Mouse (Mus musculus) adrenal gland, postnatal 4 days (tissue): ENCODE measurements at regions not wholly inside any gene's neighbourhood (a gene's known extent, or its start where the extent isn't known, plus 50 kb on each side); places are given as distances from the start of the nearest gene placed in this dataset.

ENCODE experiments used
- DNase-seq, 2 experiments: peaks; one replicate each; pipeline ENCODE4 v3.0.0; 2021 to 2022; ENCODE audit warnings: low spot score in 2 of 2, mixed read lengths in 2 of 2

DNA sequence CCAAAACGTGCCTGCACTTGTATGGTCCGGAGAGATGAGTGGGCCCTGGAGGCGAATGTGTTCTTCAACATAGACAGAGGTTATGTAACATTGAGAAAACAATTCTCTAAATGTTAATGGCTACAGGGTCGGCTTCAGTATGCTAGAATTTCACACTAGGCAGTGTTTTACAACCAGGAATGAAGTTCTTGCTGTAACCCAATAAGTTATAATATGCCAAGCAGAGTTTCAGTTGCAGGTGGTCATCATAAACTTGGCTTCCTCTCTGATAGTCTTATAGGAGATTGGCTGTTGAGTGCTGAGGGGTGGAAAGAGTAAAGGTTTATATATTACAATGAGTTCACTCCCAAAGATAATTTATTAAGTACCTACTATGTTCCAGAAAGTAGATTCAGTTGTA lies 64.8 kb upstream of the Cenpw start:
- DNase-seq, result no peak

DNA sequence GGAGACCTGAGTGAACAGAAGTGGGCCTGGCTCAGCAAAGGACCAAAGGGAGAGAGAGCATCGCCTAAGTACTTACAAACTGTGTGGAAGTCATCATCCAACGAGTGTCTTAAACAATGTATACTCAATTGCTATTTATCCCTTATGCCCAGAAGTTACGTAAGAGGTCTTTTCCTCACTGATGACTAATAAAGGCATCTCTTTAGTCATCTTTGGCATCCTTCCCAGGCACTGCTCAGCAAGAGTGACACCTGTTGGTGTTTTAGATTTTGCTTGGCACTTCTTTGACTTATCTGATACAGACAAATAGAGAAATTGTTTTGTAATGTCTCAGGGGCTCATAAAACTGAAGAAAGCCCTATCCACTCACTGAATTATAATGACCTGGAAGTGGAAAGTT lies 59.4 kb upstream of the Cenpw start:
- no peak for DNase-seq

DNA sequence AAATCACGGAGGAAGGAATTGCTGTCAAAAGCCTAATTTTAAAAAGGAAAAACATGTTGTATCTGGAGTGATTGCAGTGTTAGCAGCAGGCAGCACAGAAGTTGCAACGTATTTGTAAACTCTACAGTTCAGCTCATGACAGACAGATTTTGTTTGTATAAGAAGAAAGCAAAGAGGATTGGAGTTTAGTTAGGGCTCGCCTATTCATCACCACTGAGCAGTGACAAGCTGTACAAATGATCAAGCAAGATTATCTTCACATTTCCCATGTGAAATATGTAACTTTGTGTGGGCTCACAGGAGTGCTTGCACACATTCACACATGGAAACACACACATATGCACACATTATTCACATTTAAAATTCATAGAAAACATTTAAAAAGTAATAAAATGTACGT lies 57.5 kb upstream of the Cenpw start:
- no peak for DNase-seq
